19 mouse cellular contexts compared by ENCODE assay signal in genomic region chr17:15183800-15184199, GRCm38 (mm10).
DNase-seq lines count a peak whose midpoint lies in the region; ATAC-seq and TF ChIP-seq lines count a peak whose summit lies in the region.
"Had no signal": no experiment of that assay in that cellular context is flagged by ENCODE, and none has a peak within 500 bp of the region (broad histone marks: within the 10 kb centered on the region; RNA-seq: fewer than 3 reads in every experiment).

No protein-coding gene starts in this region.

- H3K4me3 ChIP-seq in gastrocnemius, adult 2 months: no peak overlapping the region
- H3K4me3 ChIP-seq in liver, embryonic 12.5 days: no peak overlapping the region
- H3K4me3 ChIP-seq: hindbrain, embryonic 15.5 days had no signal

- no peak overlapping the region for H3K27ac ChIP-seq in gastrocnemius, adult 2 months
- no peak overlapping the region for H3K27ac ChIP-seq in liver, embryonic 12.5 days
- H3K27ac ChIP-seq: hindbrain, embryonic 15.5 days had no signal

- WGBS in liver, embryonic 12.5 days (ENCODE audit: insufficient replicate concordance): 58% methylated on average over 6 of the region's 6 CpGs

- no peaks in the 10 kb centered on the region for H3K9me3 ChIP-seq in liver, embryonic 12.5 days (replicated peaks)
- H3K9me3 ChIP-seq: hindbrain, embryonic 15.5 days had no signal

- peak; percentile 61; the same call in 1 of the 2 replicates for ATAC-seq in liver, embryonic 12.5 days

- DNase-seq in gastrocnemius, adult 2 months: peak; percentile 70
- DNase-seq in gastrocnemius, postnatal 14 days: no peak
- no peak for DNase-seq in liver
- peak; percentile 24 for DNase-seq in MN1 (ENCODE audit: low spot score)
- peak; percentile 70 for DNase-seq in skeletal muscle tissue, adult 2 months (ENCODE audit: low read depth, low spot score)
- DNase-seq in urinary bladder, postnatal 10 days (ENCODE audit: low spot score): no peak
- DNase-seq: adrenal gland, postnatal 36 days; cerebellum, adult 18-20 months; cerebellum, postnatal 36 days; heart, postnatal 14 days; kidney, adult 2 months; kidney, postnatal 25 days; lung, postnatal 14 days; right cerebral cortex, postnatal 4 days; thymus, postnatal 14 days had no signal

- peak; percentile 70 for TF ChIP-seq CTCF in gastrocnemius, adult 2 months (IDR thresholded peaks at IDR 0.05)

- no peak overlapping the region for H3K9ac ChIP-seq in liver, embryonic 12.5 days
- H3K9ac ChIP-seq: hindbrain, embryonic 15.5 days had no signal

- no peaks in the 10 kb centered on the region for H3K36me3 ChIP-seq in liver, embryonic 12.5 days
- H3K36me3 ChIP-seq: hindbrain, embryonic 15.5 days had no signal

- peaks cover 16% of the 10 kb centered on the region; the same call in 1 of the 2 replicates for H3K27me3 ChIP-seq in liver, embryonic 12.5 days (replicated peaks)
- H3K27me3 ChIP-seq: CH12.LX had no signal

- intact Hi-C loops in gastrocnemius, adult 2 months (cut with DNase I): loop anchor here (1.0 to 5.0 kb wide), 2 partner anchors 116 to 195 kb away; no protein-coding TSS in a partner anchor
- intact Hi-C loops in gastrocnemius, postnatal 14 days (cut with DNase I; ENCODE audit: low total_unique reads): loop anchor here (10.0 kb wide), 1 partner anchor 191 kb away; the partner anchor contains the start of gene Dll1

- no peaks in the 10 kb centered on the region for H3K4me1 ChIP-seq in liver, embryonic 12.5 days

- H3K4me2 ChIP-seq in liver, embryonic 12.5 days: no peak overlapping the region
- H3K4me2 ChIP-seq: heart, embryonic 11.5 days; hindbrain, embryonic 15.5 days had no signal

Comparison
In these comparisons a context has a peak if more than half of its experiments do, and no peak if none do; other contexts are left out.
1. DNase-seq: peak in gastrocnemius, adult 2 months (single experiment), MN1 (single experiment) and skeletal muscle tissue, adult 2 months (single experiment); none in gastrocnemius, postnatal 14 days (single experiment), liver (single experiment) and urinary bladder, postnatal 10 days (single experiment).